ENCODE assay signal across 15 mouse cellular contexts in genomic region chr11:35021990-35022625, GRCm38 (mm10).
A peak's percentile ranks its signal among the peaks of the same experiment; 100 is the strongest.
DNase-seq lines count a peak whose midpoint lies in the region; ATAC-seq and TF ChIP-seq lines count a peak whose summit lies in the region.
"Had no signal": no experiment of that assay in that cellular context is flagged by ENCODE, and none has a peak within 500 bp of the region (broad histone marks: within the 10 kb centered on the region; RNA-seq: fewer than 3 reads in every experiment).

No protein-coding gene starts in this region.

- peak; percentile 46 to 58 for DNase-seq in cerebellum, postnatal 10 days
- no peak for DNase-seq in CH12.LX (ENCODE audit: extremely low read depth)
- DNase-seq in frontal cortex, postnatal 36 days (ENCODE audit: low spot score in 2 of 2) = peak; percentile 17 to 35
- peak; percentile 39 to 42 for DNase-seq in left cerebral cortex, postnatal 14 days (ENCODE audit: low spot score in 2 of 2)
- DNase-seq in adrenal gland, adult 2 months = no peak
- no peak for DNase-seq in thymus, postnatal 4 days
- no peak for DNase-seq in heart, adult 18-20 months
- DNase-seq: heart, adult 2 months; heart, postnatal 4 days; thymus, adult 2 months had no signal

- no peaks in the 10 kb centered on the region for H3K27me3 ChIP-seq in CH12.LX (replicated peaks)

- H3K79me2 ChIP-seq in CH12.LX (replicated peaks; ENCODE audit: control insufficient read depth, extremely low read depth, insufficient read depth, poor library complexity, severe bottlenecking) = no peaks in the 10 kb centered on the region

- no peak overlapping the region for H3K9ac ChIP-seq in CH12.LX (ENCODE audit: insufficient read depth, low read depth)
- H3K9ac ChIP-seq: liver, embryonic 14.5 days had no signal

- H3K27ac ChIP-seq in CH12.LX (ENCODE audit: insufficient read depth, low read depth) = no peak overlapping the region
- H3K27ac ChIP-seq: heart, adult 2 months; liver, embryonic 14.5 days had no signal

- in situ Hi-C loops in CH12.LX (cut with MboI; ENCODE audit: low pct_ligation_motif_present, low pct_unique_long_range_greater_than_20kb, low sequenced_read_pairs) = no loop called here

- no peak for TF ChIP-seq POLR2A in CH12.LX (IDR thresholded peaks at IDR 0.05; ENCODE audit: low read depth, low read length)

- intact Hi-C loops in left cerebral cortex, postnatal 14 days (cut with DNase I) = no loop called here

- no peak for TF ChIP-seq EP300 in CH12.LX (IDR thresholded peaks at IDR 0.05; ENCODE audit: low read length)

- peaks cover 0 to 10% of the 10 kb centered on the region in 2 experiments; a peak in 2 of 4 replicates for H3K4me1 ChIP-seq in CH12.LX (ENCODE audit: control insufficient read depth in 1 of 2, insufficient read depth in 2 of 2)

- H3K9me3 ChIP-seq in CH12.LX (replicated peaks; ENCODE audit: low read length) = peaks cover 6% of the 10 kb centered on the region

- TF ChIP-seq RAD21 in CH12.LX (IDR thresholded peaks at IDR 0.05; ENCODE audit: low read depth, low read length) = no peak

- no peak for TF ChIP-seq CTCF in CH12.LX (conservative IDR thresholded peaks at IDR 0.05 in 1 of 2, IDR thresholded peaks at IDR 0.05 in 1 of 2; ENCODE audit: low read depth in 2 of 2, low read length in 2 of 2)

- dilution Hi-C loops in CH12.LX (cut with MboI; ENCODE audit: extremely low pct_ligation_motif_present, extremely low pct_unique_long_range_greater_than_20kb, low sequenced_read_pairs) = no loop called here

- no peak overlapping the region for H3K4me3 ChIP-seq in CH12.LX (replicated peaks in 1 of 3; ENCODE audit: low read depth in 2 of 3, low read length in 2 of 3, poor library complexity in 1 of 3)
- H3K4me3 ChIP-seq: erythroblast, embryonic 14.5 days; heart, adult 2 months had no signal

- no peak for ATAC-seq in cerebellum, adult (ENCODE audit: insufficient number of reproducible peaks, low FRiP score, low TSS enrichment)
- ATAC-seq: activated CD4-positive, CD25-positive, alpha-beta regulatory T cell, adult 4 months; intestine, postnatal 0 days had no signal

- no peak overlapping the region for H3K4me2 ChIP-seq in CH12.LX (ENCODE audit: insufficient read depth, low read depth, poor library complexity, severe bottlenecking)

- no peaks in the 10 kb centered on the region for H3K36me3 ChIP-seq in CH12.LX (replicated peaks in 1 of 2; ENCODE audit: control insufficient read depth in 1 of 2, insufficient read depth in 1 of 2, low read length in 1 of 2)

TF ChIP-seq in CH12.LX, 34 proteins besides CTCF, POLR2A, EP300 and RAD21:
- TF ChIP-seq ETS1 (conservative IDR thresholded peaks at IDR 0.05; ENCODE audit: low read depth, low read length) (0 out of 2 replicates have a peak, but pooled peaks have one; percentile 18), ELF1 (IDR thresholded peaks at IDR 0.05; ENCODE audit: low read depth, low read length) (no peak), CHD2 (IDR thresholded peaks at IDR 0.05; ENCODE audit: low read length) (peak; percentile 59), CHD1 (IDR thresholded peaks at IDR 0.05; ENCODE audit: low read depth, low read length) (no peak)

Comparison
In these comparisons a context has a peak if more than half of its experiments do, and no peak if none do; other contexts are left out.
1. DNase-seq: peak in cerebellum, postnatal 10 days (2 of 2), frontal cortex, postnatal 36 days (2 of 2) and left cerebral cortex, postnatal 14 days (2 of 2); none in CH12.LX (single experiment), adrenal gland, adult 2 months (single experiment), thymus, postnatal 4 days (single experiment) and heart, adult 18-20 months (0 of 2).